Mouse (Mus musculus): ENCODE measurements around the gene Med13. TPM values are rescaled to one million over a fixed set of nuclear protein-coding genes. Genes with fewer than 3 reads are reported as not detected.

Gene Med13
- polyA plus RNA-seq, 1 experiment from 2014 or later, result 17.4 TPM

- Histone ChIP-seq H3K4me1 (replicated peaks; ENCODE audit: control insufficient read depth, insufficient read depth, low read length) (no peaks in the 10 kb centered on the region), H3K27ac (ENCODE audit: low read depth, low read length) (no peak overlapping the region), H3K9me3 (ENCODE audit: control insufficient read depth, low read length) (no peaks in the 10 kb centered on the region), H3K4me2 (replicated peaks; ENCODE audit: low read depth, low read length) (no peak overlapping the region), H3K27me3 (ENCODE audit: control insufficient read depth, insufficient read depth, low read length) (no peaks in the 10 kb centered on the region), H3K4me3 (ENCODE audit: low read depth, low read length) (no peak overlapping the region), H3K9ac (ENCODE audit: low read depth, low read length) (no peak overlapping the region), H3K36me3 (ENCODE audit: control insufficient read depth, insufficient read depth, low read length) (peaks cover 6% of the 10 kb centered on the region; the same call in 1 of the 2 replicates)
- ATAC-seq (ENCODE audit: low FRiP score) (no peak), DNase-seq (ENCODE audit: low spot score) (no peak)
- WGBS, result 89% methylated on average over 4 of the region's 4 CpGs
Measured at GRCm38 (mm10) chr11:86225761-86226160, 131.6 kb downstream of the Med13 start.

Other genes with a start within 250 kb of the Med13 start
- gene Brip1, start 156.4 kb downstream of the Med13 start, polyA plus RNA-seq (2014; fragmentation: Nextera tagmentation; extraction: Ambion mirVana), result 7.6 and 8.6 TPM in 2 replicates
- gene Ints2, start 100.0 kb downstream of the Med13 start, polyA plus RNA-seq (2014; fragmentation: Nextera tagmentation; extraction: Ambion mirVana), result 47.1 and 47.2 TPM in 2 replicates
- 21.5 and 26.3 TPM in 2 replicates for gene Rnft1, start 127.1 kb upstream of the Med13 start, polyA plus RNA-seq (2014; fragmentation: Nextera tagmentation; extraction: Ambion mirVana)
- 56.4 and 57.8 TPM in 2 replicates for gene Rps6kb1, start 187.2 kb upstream of the Med13 start, polyA plus RNA-seq (2014; fragmentation: Nextera tagmentation; extraction: Ambion mirVana)
- gene Tubd1, start 187.4 kb upstream of the Med13 start, polyA plus RNA-seq (2014; fragmentation: Nextera tagmentation; extraction: Ambion mirVana), result 13.5 and 17.2 TPM in 2 replicates

All from hindbrain, embryonic 11.5 days (tissue).